Mouse (Mus musculus) testis, adult 10 weeks (tissue): Measurements from ENCODE around the gene Olfr1018. TPM values are rescaled to one million over a fixed set of nuclear protein-coding genes. Genes with fewer than 3 reads are reported as not detected.

Experiments used
- polyA plus RNA-seq: library from polyadenylated mRNA; stranded (reverse); fragments of 350-450 nt; fragmentation: Illumina TruSeq; extraction: RNeasy Lipid Tissue Mini Kit (QIAGEN cat#74804); gene quantifications from one replicate; pipeline ENCODE4 v1.2.3, GENCODE M21; 2014; ENCODE audit warnings: low read depth, low replicate concordance

Gene Olfr1018
- polyA plus RNA-seq: not detected

GRCm38 (mm10) chr2:85818179-85818578, at the start of gene Olfr1018:
Olfr1018 (plus strand) TSS chr2:85818479.

GRCm38 (mm10) chr2:85772413-85772812, 45.9 kb upstream of the Olfr1018 start, which contains the start of gene Olfr1014:
Olfr1014 (plus strand) TSS chr2:85772713.

GRCm38 (mm10) chr2:85781717-85782116, 36.6 kb upstream of the Olfr1018 start, which contains the start of gene Olfr1015:
Olfr1015 (plus strand) TSS chr2:85782017.

GRCm38 (mm10) chr2:85802444-85802843, 15.8 kb upstream of the Olfr1018 start, which contains the start of gene Olfr1016:
Olfr1016 (minus strand) TSS chr2:85802544.

DNA sequence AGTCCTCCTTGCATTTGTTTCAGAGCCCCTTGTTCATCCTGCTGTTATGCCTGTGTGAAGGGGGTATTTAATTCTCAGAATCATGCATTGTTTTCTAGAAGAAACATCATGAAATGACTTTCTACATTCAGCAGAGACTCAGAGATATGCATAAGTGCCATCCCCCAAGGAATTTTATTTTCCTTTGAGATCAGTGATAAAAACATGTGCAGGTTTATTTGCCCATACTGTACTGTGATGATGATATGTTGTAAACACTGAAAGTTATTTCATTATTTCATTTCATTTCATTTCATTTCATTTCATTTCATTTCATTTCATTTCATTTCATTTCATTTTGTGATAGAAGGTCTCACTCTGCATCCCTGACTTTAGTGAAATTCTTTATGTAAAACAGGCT, 27.1 kb downstream of the Olfr1018 start, which contains the start of gene Olfr1019:
Olfr1019 (minus strand) TSS at position 101 of the 400 bp plus-strand sequence.

DNA sequence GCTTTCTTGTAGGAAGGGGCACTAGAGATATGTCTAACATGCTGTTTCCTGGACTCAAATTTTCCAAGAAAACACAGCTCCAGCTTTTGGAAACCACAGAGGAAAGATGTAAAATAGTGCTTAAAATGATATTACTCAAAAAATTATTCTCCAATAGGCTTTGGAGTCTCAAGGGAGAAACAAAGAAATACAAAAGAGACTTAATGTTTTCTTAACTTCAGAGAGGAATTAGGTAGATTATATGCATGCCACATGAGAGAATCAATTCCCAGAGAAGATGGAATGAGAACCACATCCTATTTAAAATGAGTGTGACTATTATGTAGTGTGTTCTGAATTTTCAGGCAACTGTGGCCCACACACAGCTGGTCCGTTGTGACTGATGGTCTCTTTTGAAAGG, 28.5 kb downstream of the Olfr1018 start, which contains the start of gene Olfr1020:
Olfr1020 (plus strand) TSS at position 301 of the 400 bp plus-strand sequence.

DNA sequence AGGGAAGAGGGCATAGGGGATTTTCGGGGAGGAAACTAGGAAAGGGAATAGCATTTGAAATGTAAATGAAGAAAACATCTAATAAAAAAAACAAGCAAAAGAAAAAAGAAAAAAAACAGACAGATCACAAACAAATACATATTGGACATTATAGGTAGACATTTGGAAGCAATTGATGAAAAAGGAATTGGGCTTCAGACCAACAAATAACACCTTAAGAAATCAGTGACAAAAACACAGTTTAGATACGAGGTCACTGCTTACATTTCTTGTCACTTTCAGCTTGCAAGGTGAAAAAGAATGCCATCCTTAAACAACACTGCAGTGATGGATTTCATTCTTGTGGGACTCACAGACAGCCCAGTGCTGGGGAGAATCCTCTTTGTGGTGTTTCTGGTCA, 50.0 kb downstream of the Olfr1018 start, which contains the start of gene Olfr1022:
Olfr1022 (plus strand) TSS at position 301 of the 400 bp plus-strand sequence.

Other genes starting within 250 kb of the Olfr1018 start
- gene Olfr996, start 239.3 kb upstream of the Olfr1018 start, polyA plus RNA-seq: not detected
- gene Olfr998, start 229.5 kb upstream of the Olfr1018 start, polyA plus RNA-seq: not detected
- not detected for gene Olfr1000, start 206.6 kb upstream of the Olfr1018 start, polyA plus RNA-seq
- gene Olfr1002, start 167.8 kb upstream of the Olfr1018 start, polyA plus RNA-seq: not detected
- gene Olfr154, start 154.0 kb upstream of the Olfr1018 start, polyA plus RNA-seq: not detected
- not detected for gene Olfr1006, start 139.7 kb upstream of the Olfr1018 start, polyA plus RNA-seq
- not detected for gene Olfr1008, start 129.0 kb upstream of the Olfr1018 start, polyA plus RNA-seq
- gene Olfr1009, start 103.1 kb upstream of the Olfr1018 start, polyA plus RNA-seq: not detected
- gene Olfr1012, start 55.7 kb upstream of the Olfr1018 start, polyA plus RNA-seq: not detected
- 0.07 TPM for gene Olfr1013, start 51.4 kb upstream of the Olfr1018 start, polyA plus RNA-seq
- gene Olfr1014, start 45.8 kb upstream of the Olfr1018 start, polyA plus RNA-seq: not detected
- not detected for gene Olfr1015, start 36.5 kb upstream of the Olfr1018 start, polyA plus RNA-seq
- not detected for gene Olfr1016, start 15.9 kb upstream of the Olfr1018 start, polyA plus RNA-seq
- not detected for gene Olfr1019, start 27.0 kb downstream of the Olfr1018 start, polyA plus RNA-seq
- not detected for gene Olfr1020, start 28.6 kb downstream of the Olfr1018 start, polyA plus RNA-seq
- gene Olfr1022, start 50.1 kb downstream of the Olfr1018 start, polyA plus RNA-seq: not detected
- not detected for gene Olfr1023, start 67.2 kb downstream of the Olfr1018 start, polyA plus RNA-seq
- gene Olfr1024, start 86.6 kb downstream of the Olfr1018 start, polyA plus RNA-seq: not detected
- not detected for gene Olfr1025-ps1, start 96.7 kb downstream of the Olfr1018 start, polyA plus RNA-seq
- gene Olfr1026, start 103.1 kb downstream of the Olfr1018 start, polyA plus RNA-seq: not detected
- gene Olfr1028, start 132.0 kb downstream of the Olfr1018 start, polyA plus RNA-seq: not detected
- gene Olfr1029, start 155.4 kb downstream of the Olfr1018 start, polyA plus RNA-seq: 0.35 TPM
- gene Olfr1030, start 160.8 kb downstream of the Olfr1018 start, polyA plus RNA-seq: not detected
- gene Olfr1031, start 171.8 kb downstream of the Olfr1018 start, polyA plus RNA-seq: not detected
- not detected for gene Olfr1032, start 187.1 kb downstream of the Olfr1018 start, polyA plus RNA-seq
- 1.5 TPM for gene Olfr1033, start 202.2 kb downstream of the Olfr1018 start, polyA plus RNA-seq
- 0.11 TPM for gene Olfr1034, start 227.4 kb downstream of the Olfr1018 start, polyA plus RNA-seq